14 mouse cellular contexts compared by ENCODE assay signal in genomic region chr2:35703241-35703640, GRCm38 (mm10).
DNase-seq lines count a peak whose midpoint lies in the region; ATAC-seq lines count a peak whose summit lies in the region.
"Had no signal": no experiment of that assay in that cellular context is flagged by ENCODE, and none has a peak within 500 bp of the region (broad histone marks: within the 10 kb centered on the region; RNA-seq: fewer than 3 reads in every experiment).

No protein-coding gene starts in this region.

- DNase-seq in heart, postnatal 4 days = no peak
- peak; percentile 39 for DNase-seq in lung, postnatal 36 days
- DNase-seq in lung, postnatal 4 days = no peak
- no peak for DNase-seq in right cerebral cortex, postnatal 4 days
- DNase-seq in spleen, adult 12 weeks (ENCODE audit: low spot score) = no peak
- DNase-seq: adrenal gland, postnatal 36 days; cerebellum, adult 18-20 months had no signal

- H3K9ac ChIP-seq in heart, embryonic 12.5 days = no peak overlapping the region
- H3K9ac ChIP-seq in embryonic facial prominence, embryonic 13.5 days = no peak overlapping the region
- no peak overlapping the region for H3K9ac ChIP-seq in limb, embryonic 15.5 days
- H3K9ac ChIP-seq: intestine, embryonic 15.5 days; liver, embryonic 12.5 days had no signal

- H3K27me3 ChIP-seq in heart, embryonic 12.5 days (replicated peaks) = no peaks in the 10 kb centered on the region
- no peaks in the 10 kb centered on the region for H3K27me3 ChIP-seq in embryonic facial prominence, embryonic 13.5 days
- H3K27me3 ChIP-seq in limb, embryonic 15.5 days = no peaks in the 10 kb centered on the region
- H3K27me3 ChIP-seq: CH12.LX; intestine, embryonic 15.5 days; liver, embryonic 12.5 days had no signal

- 79% methylated on average over 3 of the region's 3 CpGs for WGBS in heart, embryonic 12.5 days
- WGBS in embryonic facial prominence, embryonic 13.5 days = 87% methylated on average over 3 of the region's 3 CpGs
- WGBS in limb, embryonic 15.5 days = 80% methylated on average over 3 of the region's 3 CpGs

- H3K36me3 ChIP-seq in heart, embryonic 12.5 days = peaks cover 21% of the 10 kb centered on the region
- H3K36me3 ChIP-seq in embryonic facial prominence, embryonic 13.5 days = peaks cover 17% of the 10 kb centered on the region; the same call in 1 of the 2 replicates
- H3K36me3 ChIP-seq in limb, embryonic 15.5 days = peaks cover 10% of the 10 kb centered on the region
- H3K36me3 ChIP-seq: intestine, embryonic 15.5 days had no signal

- H3K4me1 ChIP-seq in heart, embryonic 12.5 days (replicated peaks) = peaks cover 94% of the 10 kb centered on the region
- H3K4me1 ChIP-seq in embryonic facial prominence, embryonic 13.5 days = peaks cover 51% of the 10 kb centered on the region
- peaks cover 47% of the 10 kb centered on the region for H3K4me1 ChIP-seq in limb, embryonic 15.5 days
- H3K4me1 ChIP-seq: liver, embryonic 12.5 days had no signal

- ATAC-seq in heart, embryonic 12.5 days (ENCODE audit: insufficient number of reproducible peaks, low FRiP score) = no peak
- ATAC-seq in embryonic facial prominence, embryonic 13.5 days (ENCODE audit: insufficient number of reproducible peaks, insufficient read depth, low FRiP score, low TSS enrichment, low read depth) = no peak
- no peak for ATAC-seq in limb, embryonic 15.5 days (ENCODE audit: insufficient number of reproducible peaks, low FRiP score, low TSS enrichment, low read depth)
- ATAC-seq: liver, embryonic 12.5 days had no signal

- no peak overlapping the region for H3K4me2 ChIP-seq in heart, embryonic 12.5 days
- no peak overlapping the region for H3K4me2 ChIP-seq in embryonic facial prominence, embryonic 13.5 days
- H3K4me2 ChIP-seq in limb, embryonic 15.5 days = no peak overlapping the region
- H3K4me2 ChIP-seq: intestine, embryonic 15.5 days; liver, embryonic 12.5 days; midbrain, embryonic 11.5 days had no signal

- peak overlapping the region; percentile 58 for H3K27ac ChIP-seq in heart, embryonic 12.5 days (ENCODE audit: poor library complexity, severe bottlenecking)
- peak overlapping the region; percentile 85 for H3K27ac ChIP-seq in embryonic facial prominence, embryonic 13.5 days
- peak overlapping the region; percentile 57; the same call in 1 of the 2 replicates for H3K27ac ChIP-seq in limb, embryonic 15.5 days
- H3K27ac ChIP-seq: liver, embryonic 12.5 days had no signal

- H3K4me3 ChIP-seq in heart, embryonic 12.5 days = no peak overlapping the region
- H3K4me3 ChIP-seq in embryonic facial prominence, embryonic 13.5 days = no peak overlapping the region
- H3K4me3 ChIP-seq in limb, embryonic 15.5 days = no peak overlapping the region
- H3K4me3 ChIP-seq: intestine, embryonic 15.5 days; liver, embryonic 12.5 days had no signal

- H3K9me3 ChIP-seq in heart, embryonic 12.5 days (replicated peaks) = no peaks in the 10 kb centered on the region
- H3K9me3 ChIP-seq in embryonic facial prominence, embryonic 13.5 days = no peaks in the 10 kb centered on the region
- no peaks in the 10 kb centered on the region for H3K9me3 ChIP-seq in limb, embryonic 15.5 days
- H3K9me3 ChIP-seq: intestine, embryonic 15.5 days had no signal
